Mouse (Mus musculus): Measurements from ENCODE around the gene Epn2.

- TF ChIP-seq CTCF (IDR thresholded peaks at IDR 0.05; ENCODE audit: extremely low read depth, insufficient read depth, insufficient read length, insufficient replicate concordance) (no peak), POLR2A (IDR thresholded peaks at IDR 0.05; ENCODE audit: low read depth, low read length) (no peak)
These were observed 42.1 kb downstream of the Epn2 start for GRCm38 (mm10) chr11:61537362-61537761.
